Mouse (Mus musculus): ENCODE measurements around the gene Armc12.

DNA sequence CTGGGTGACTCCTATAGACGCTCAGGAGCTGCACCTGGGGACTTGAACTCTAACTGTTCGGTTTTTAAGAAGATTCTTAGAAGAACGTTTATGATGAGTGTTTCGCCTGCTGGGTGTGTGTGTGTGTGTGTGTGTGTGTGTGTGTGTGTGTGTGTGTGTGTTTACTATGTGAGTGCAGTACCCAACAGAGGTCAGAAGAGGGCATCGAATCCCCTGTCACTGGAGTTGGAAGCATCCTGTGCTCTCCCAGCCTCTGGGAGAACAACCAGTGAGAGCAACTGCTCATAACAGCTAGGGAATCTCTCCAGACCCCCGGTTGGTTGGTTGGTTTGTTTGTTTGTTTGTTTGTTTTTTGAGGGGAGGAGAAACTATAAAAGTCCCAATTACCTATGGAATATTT lies 43.9 kb upstream of the Armc12 start:
- TF ChIP-seq CTCF (IDR thresholded peaks at IDR 0.05; ENCODE audit: low read depth, low read length) (no peak), POLR2A (IDR thresholded peaks at IDR 0.05; ENCODE audit: insufficient read depth, low read length) (no peak)
